Mouse (Mus musculus): ENCODE results near the gene Spp1. TPM values are rescaled to one million over a fixed set of nuclear protein-coding genes. Genes with fewer than 3 reads are reported as not detected.
A peak's percentile ranks its signal among the peaks of the same experiment; 100 is the strongest.
"Not testable (repeated sequence)": the region's sequence is repeated elsewhere in the genome, so short reads cannot be mapped to it uniquely, and the experiment has no call there.

Spp1 gene
- polyA plus RNA-seq, 1 experiment from 2014 or later: 6.1 TPM

DNA sequence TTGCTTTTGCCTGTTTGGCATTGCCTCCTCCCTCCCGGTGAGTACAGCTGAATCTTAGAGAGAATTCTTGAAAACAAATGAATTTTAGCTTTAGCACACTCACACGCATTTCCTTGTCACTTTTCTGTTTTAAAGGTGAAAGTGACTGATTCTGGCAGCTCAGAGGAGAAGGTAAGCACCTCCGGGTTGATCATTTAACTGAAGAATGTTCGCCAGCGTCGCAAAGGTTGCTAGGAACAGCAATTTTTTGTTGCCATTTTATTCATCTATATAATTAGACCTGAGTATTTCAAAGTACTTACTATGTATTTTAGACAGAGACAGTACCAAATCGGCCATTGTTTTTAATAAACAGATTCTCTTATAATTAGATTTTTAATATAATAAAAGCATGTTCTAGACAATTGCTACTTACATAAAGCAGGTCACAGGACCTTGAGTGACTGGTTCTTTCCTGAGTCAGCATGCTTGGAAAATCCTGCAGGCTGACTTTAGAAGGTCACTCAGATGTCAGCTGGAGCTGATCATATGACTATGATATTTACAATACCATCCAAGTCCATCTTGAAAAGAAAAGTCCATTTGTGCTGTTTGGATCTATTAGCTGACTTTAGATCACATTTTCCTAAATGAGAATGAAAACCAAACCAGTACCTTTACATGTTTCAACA, 1.6 kb downstream of the Spp1 start:
- no peak overlapping the region for H3K4me2 ChIP-seq
- H3K36me3 ChIP-seq: no peaks in the 10 kb centered on the region
- H3K27ac ChIP-seq: no peak overlapping the region
- ATAC-seq (ENCODE audit: insufficient number of reproducible peaks, insufficient read depth, low FRiP score, low TSS enrichment, low read depth): no peak
- no peaks in the 10 kb centered on the region for H3K9me3 ChIP-seq
- no peaks in the 10 kb centered on the region; the same call in 1 of the 2 replicates for H3K27me3 ChIP-seq
- WGBS: 88% methylated on average over 7 of the region's 7 CpGs
- no peak overlapping the region for H3K9ac ChIP-seq
- H3K4me3 ChIP-seq: no peak overlapping the region
- no peaks in the 10 kb centered on the region for H3K4me1 ChIP-seq

DNA sequence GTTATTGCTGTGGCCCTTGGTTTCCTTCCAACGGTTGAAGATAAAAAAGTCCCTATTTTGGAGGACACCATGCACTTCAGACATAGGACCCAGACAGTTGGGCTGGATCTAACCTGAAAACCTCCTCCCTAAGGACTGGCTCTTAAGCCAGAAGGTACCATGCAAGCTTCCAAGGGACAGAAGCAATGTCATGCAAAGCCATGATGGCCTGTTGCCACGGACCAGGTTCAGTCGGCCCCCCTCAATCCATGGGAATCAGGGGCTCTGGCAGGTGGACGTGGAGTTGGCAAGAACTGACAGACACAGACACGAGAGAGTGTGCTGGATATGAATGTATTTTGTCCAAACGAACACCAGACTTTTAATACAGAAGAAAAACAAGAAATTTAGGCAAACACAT, 7.5 kb downstream of the Spp1 start:
- no peak overlapping the region for H3K9ac ChIP-seq
- no peak overlapping the region for H3K4me2 ChIP-seq
- no peaks in the 10 kb centered on the region for H3K27me3 ChIP-seq
- no peaks in the 10 kb centered on the region for H3K36me3 ChIP-seq
- no peak overlapping the region for H3K27ac ChIP-seq
- no peak for ATAC-seq (ENCODE audit: insufficient number of reproducible peaks, insufficient read depth, low FRiP score, low TSS enrichment, low read depth)
- H3K4me3 ChIP-seq: no peak overlapping the region
- no peaks in the 10 kb centered on the region for H3K9me3 ChIP-seq
- 56% methylated on average over 6 of the region's 6 CpGs for WGBS
- no peaks in the 10 kb centered on the region for H3K4me1 ChIP-seq

DNA sequence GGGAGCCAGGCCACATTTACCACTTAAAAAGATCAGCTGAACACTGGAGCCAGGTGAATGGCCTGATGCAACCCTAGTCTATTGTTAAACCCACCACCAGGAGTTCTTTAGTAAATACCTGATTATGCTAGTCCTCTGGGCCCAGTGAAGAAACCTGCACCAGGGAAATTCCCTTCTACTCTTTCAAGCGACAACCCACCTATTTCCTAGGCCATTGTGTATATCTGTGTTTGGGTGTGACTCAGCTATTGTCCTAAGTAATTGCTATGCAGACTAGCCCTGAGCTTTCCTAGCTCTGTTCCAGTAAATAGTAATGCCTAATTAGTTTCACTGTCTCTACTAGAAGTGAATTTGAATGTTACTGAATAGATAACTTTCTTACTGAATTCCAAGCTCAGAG, 7.9 kb downstream of the Spp1 start:
- H3K4me2 ChIP-seq: no peak overlapping the region
- no peak for ATAC-seq (ENCODE audit: insufficient number of reproducible peaks, insufficient read depth, low FRiP score, low TSS enrichment, low read depth)
- H3K27me3 ChIP-seq: no peaks in the 10 kb centered on the region
- no peaks in the 10 kb centered on the region for H3K9me3 ChIP-seq
- no peaks in the 10 kb centered on the region for H3K36me3 ChIP-seq
- WGBS: 58% methylated on average over 1 of the region's 1 CpGs
- H3K4me1 ChIP-seq: no peaks in the 10 kb centered on the region
- H3K4me3 ChIP-seq: no peak overlapping the region
- H3K27ac ChIP-seq: no peak overlapping the region
- no peak overlapping the region for H3K9ac ChIP-seq

DNA sequence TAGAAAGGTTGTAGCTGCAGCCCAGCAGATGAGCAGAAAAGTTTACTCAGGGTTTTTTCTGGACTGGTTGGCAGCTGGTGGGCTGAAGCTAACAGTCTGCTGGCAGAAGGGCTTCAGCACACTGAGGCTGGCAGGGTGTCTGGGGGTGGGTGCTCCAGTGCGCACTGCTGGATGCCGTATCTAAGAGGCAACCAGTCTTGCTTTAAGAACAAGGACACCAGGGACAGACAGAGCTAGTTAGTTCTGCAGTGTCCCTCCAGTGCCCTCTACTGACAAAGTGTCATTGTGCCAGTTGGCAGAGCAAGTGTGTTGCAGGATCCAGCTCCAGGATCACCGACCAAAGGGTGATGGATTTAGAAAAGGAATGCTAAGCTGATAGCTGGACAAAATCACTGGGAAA, 11.2 kb downstream of the Spp1 start:
- Histone ChIP-seq H3K27ac (no peak overlapping the region), H3K4me3 (no peak overlapping the region), H3K9me3 (no peaks in the 10 kb centered on the region), H3K4me1 (0 out of 2 replicates have a peak, but pooled peaks cover 5% of the 10 kb centered on the region), H3K9ac (no peak overlapping the region), H3K4me2 (no peak overlapping the region), H3K27me3 (0 out of 2 replicates have a peak, but pooled peaks cover 4% of the 10 kb centered on the region), H3K36me3 (no peaks in the 10 kb centered on the region)
- 9% methylated on average over 3 of the region's 3 CpGs for WGBS
- peak; percentile 56; the same call in 1 of the 2 replicates for ATAC-seq (ENCODE audit: insufficient number of reproducible peaks, insufficient read depth, low FRiP score, low TSS enrichment, low read depth)

DNA sequence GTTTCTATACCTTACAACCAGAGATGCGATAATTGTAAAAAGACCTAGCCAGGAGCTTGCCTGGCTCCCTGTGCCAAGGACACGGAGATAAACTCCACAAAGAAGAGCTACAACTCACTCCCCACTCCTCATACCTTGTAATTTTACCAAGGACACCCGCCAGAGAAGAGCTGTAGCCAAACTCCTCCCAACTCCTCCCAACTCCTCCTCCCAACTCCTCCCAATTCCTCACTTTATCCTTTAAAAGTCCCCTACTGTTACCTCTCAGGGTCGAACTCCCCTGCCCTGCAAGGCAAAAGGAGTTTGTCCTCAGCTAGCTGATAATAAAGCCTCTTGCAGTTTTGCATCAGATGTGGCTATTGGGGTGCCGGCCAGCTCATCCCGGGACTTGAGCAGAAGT, 13.4 kb downstream of the Spp1 start:
- not testable (repeated sequence) for H3K9me3 ChIP-seq; H3K4me2 ChIP-seq; H3K9ac ChIP-seq; H3K27ac ChIP-seq; H3K4me3 ChIP-seq; ATAC-seq (ENCODE audit: insufficient number of reproducible peaks, insufficient read depth, low FRiP score, low TSS enrichment, low read depth); H3K4me1 ChIP-seq; H3K36me3 ChIP-seq; H3K27me3 ChIP-seq
- WGBS: 20% methylated on average over 6 of the region's 6 CpGs

DNA sequence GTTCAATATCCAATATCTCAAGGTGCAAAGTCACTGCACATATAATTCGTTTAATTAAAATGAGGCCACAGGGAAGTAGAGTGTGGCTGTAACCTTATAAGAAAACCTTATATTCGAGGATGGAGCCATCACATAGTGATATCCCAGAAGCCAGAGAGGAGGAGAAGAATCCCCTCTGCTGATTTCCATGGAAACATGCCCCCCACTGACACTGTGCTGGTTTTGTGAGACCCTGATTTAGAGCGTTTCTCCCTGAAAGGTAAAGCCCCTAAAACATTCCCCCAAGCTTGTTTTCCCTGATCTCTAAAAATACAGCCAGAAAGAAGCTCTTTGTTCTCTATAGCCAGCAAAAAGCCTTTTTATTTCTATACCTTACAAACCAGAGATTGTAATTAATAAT, 14.6 kb downstream of the Spp1 start:
- WGBS: 41% methylated on average over 3 of the region's 3 CpGs
- H3K9ac ChIP-seq: no peak overlapping the region
- H3K4me3 ChIP-seq: no peak overlapping the region
- no peak for ATAC-seq (ENCODE audit: insufficient number of reproducible peaks, insufficient read depth, low FRiP score, low TSS enrichment, low read depth)
- no peaks in the 10 kb centered on the region for H3K36me3 ChIP-seq
- H3K4me2 ChIP-seq: no peak overlapping the region
- H3K9me3 ChIP-seq: no peaks in the 10 kb centered on the region
- H3K27me3 ChIP-seq: 0 out of 2 replicates have a peak, but pooled peaks cover 4% of the 10 kb centered on the region
- H3K27ac ChIP-seq: no peak overlapping the region
- 0 out of 2 replicates have a peak, but pooled peaks cover 5% of the 10 kb centered on the region for H3K4me1 ChIP-seq

DNA sequence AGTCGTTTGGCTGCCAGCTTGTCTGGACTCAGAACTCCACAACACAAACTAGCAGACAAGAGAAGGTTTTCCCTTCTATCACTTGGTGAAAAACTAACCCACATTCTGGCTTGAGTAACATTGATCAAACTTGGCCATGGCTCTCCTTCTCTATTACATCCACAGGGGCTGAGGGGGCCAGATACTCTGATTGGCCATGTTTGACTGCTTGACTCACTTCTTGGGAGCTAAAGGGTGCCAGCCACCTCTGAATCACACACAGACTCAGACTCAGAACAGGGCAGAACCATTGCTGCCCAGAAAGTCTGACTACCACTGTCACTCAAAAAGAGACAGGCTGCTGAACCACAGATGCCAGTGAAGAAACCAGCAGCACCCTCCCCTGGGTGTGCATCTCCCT, 18.2 kb downstream of the Spp1 start:
- H3K9ac ChIP-seq: no peak overlapping the region
- WGBS: 71% methylated on average over 1 of the region's 1 CpGs
- no peak overlapping the region for H3K27ac ChIP-seq
- H3K9me3 ChIP-seq: peaks cover 7% of the 10 kb centered on the region; the same call in 1 of the 2 replicates
- 0 out of 2 replicates have a peak, but pooled peaks cover 4% of the 10 kb centered on the region for H3K27me3 ChIP-seq
- ATAC-seq (ENCODE audit: insufficient number of reproducible peaks, insufficient read depth, low FRiP score, low TSS enrichment, low read depth): no peak
- H3K4me2 ChIP-seq: no peak overlapping the region
- no peak overlapping the region for H3K4me3 ChIP-seq
- 0 out of 2 replicates have a peak, but pooled peaks cover 5% of the 10 kb centered on the region for H3K4me1 ChIP-seq
- H3K36me3 ChIP-seq: 0 out of 2 replicates have a peak, but pooled peaks cover 3% of the 10 kb centered on the region

DNA sequence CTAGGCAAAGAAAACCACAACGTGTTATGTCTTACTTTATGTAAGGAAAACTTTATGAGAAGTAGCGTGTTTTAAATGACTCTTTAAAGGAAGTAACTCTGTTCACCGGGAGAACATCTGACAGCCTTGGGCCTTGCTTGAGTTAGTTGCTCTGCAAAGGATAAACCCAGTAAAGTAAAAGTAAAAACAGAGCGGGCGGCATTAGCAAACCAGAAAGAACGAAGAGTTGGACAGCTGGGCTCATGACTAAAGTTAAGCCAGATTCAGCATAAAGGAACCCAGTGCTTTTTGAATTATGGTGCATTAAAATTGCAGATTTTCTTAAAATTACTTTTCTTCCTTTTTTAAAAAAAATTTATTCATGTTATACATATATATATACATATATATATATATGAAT, 19.6 kb downstream of the Spp1 start:
- H3K27ac ChIP-seq: no peak overlapping the region
- H3K9ac ChIP-seq: no peak overlapping the region
- no peak for ATAC-seq (ENCODE audit: insufficient number of reproducible peaks, insufficient read depth, low FRiP score, low TSS enrichment, low read depth)
- 72% methylated on average over 6 of the region's 6 CpGs for WGBS
- H3K4me3 ChIP-seq: no peak overlapping the region
- H3K4me1 ChIP-seq: peaks cover 15% of the 10 kb centered on the region
- H3K27me3 ChIP-seq: no peaks in the 10 kb centered on the region
- H3K9me3 ChIP-seq: peaks cover 7% of the 10 kb centered on the region; the same call in 1 of the 2 replicates
- H3K36me3 ChIP-seq: 0 out of 2 replicates have a peak, but pooled peaks cover 3% of the 10 kb centered on the region
- H3K4me2 ChIP-seq: no peak overlapping the region

DNA sequence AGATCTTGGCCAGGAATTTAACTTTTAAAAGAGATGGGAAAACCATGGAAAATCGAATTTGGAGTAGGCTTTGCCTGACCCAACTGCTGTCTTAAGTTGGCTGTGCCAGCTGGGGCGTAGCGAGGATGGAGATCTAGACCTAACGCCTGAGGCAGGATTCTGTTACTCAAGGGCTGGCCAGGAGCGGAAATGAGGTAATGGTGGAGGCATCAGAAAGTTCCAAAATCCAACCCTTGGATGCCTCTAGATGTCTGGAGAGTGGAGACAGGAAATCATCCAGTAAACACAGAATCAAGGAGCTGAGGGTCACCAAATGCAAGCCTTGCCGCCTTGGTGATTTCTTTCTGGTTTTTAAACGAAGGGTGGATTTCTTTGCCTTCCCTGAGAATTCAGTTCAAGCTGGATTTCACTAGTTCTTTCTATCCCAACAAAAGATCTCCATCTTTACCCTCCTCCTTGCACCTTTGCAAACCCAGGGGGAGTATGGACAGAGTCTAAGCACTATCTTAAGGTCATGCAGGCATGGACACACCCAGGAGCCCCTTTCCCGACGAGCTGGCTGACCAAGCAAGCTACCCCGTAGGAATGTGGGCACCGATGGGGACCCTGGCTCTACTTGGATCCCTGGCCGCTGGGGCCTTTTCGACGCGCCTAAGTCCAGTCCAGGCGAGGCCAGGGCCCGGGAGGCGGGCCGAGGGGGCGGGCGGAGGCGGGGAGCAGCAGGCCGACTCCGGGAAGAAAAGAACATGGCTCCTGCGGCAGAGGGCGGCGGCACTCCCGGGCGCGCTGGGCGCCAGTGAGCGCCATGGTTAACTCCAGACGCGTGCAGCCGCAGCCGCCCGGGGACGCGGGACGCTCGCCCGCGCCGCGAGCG, 24.2 kb downstream of the Spp1 start, which contains the start of gene Pkd2:
Gene Pkd2, plus strand, starts transcription at position 619 of the 874 bp plus-strand sequence.
- ATAC-seq (ENCODE audit: insufficient number of reproducible peaks, insufficient read depth, low FRiP score, low TSS enrichment, low read depth): peak; percentile 88
- 9% methylated on average over 46 of the region's 46 CpGs for WGBS
- peaks cover 15% of the 10 kb centered on the region for H3K36me3 ChIP-seq

DNA sequence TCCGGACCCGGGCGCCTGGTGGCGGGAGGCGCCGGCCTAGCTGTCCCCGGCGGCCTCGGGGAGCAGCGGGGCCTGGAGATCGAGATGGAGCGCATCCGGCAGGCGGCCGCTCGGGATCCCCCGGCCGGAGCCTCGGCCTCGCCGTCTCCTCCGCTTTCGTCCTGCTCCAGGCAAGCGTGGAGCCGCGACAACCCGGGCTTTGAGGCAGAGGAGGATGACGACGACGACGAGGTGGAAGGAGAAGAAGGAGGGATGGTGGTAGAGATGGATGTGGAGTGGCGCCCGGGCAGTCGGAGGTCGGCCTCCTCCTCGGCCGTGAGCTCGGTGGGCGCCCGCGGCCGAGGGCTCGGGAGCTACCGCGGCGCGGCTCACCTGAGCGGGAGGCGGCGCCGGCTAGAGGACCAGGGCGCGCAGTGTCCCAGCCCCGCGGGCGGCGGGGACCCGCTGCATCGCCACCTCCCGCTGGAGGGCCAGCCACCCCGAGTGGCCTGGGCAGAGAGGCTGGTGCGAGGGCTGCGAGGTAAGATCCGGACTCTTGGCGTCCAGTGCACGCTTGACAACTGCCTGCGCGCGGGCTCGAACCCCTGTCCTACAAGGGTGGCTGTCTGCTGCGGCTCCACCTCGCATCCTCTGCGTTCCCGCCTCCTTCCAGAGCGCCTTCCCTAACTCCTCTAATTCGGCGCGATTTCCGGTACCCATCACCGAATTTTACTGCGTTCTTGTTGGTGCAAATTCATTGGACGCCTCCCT, 25.0 kb downstream of the Spp1 start:
- Histone ChIP-seq H3K27me3 (no peaks in the 10 kb centered on the region), H3K9me3 (peaks cover 7% of the 10 kb centered on the region; the same call in 1 of the 2 replicates), H3K36me3 (peaks cover 22% of the 10 kb centered on the region), H3K4me1 (peaks cover 15% of the 10 kb centered on the region), H3K9ac (peak overlapping the region; percentile 98), H3K4me2 (peak overlapping the region; percentile 79), H3K27ac (peak overlapping the region; percentile 95), H3K4me3 (peak overlapping the region; percentile 71)
- ATAC-seq (ENCODE audit: insufficient number of reproducible peaks, insufficient read depth, low FRiP score, low TSS enrichment, low read depth): peak; percentile 67
- WGBS: under 1% methylated on average over 74 of the region's 82 CpGs

More for the DNA sequence above, 24.2 kb downstream of the Spp1 start, which contains the start of gene Pkd2:
- H3K27ac ChIP-seq: peak within 1 kb of the TSS; percentile 95
- no peaks in the 10 kb centered on the region for H3K27me3 ChIP-seq
- peak within 1 kb of the TSS; percentile 79 for H3K4me2 ChIP-seq
- H3K4me3 ChIP-seq: peak within 1 kb of the TSS; percentile 71
- peaks cover 7% of the 10 kb centered on the region; the same call in 1 of the 2 replicates for H3K9me3 ChIP-seq
- peaks cover 15% of the 10 kb centered on the region for H3K4me1 ChIP-seq
- H3K9ac ChIP-seq: peak within 1 kb of the TSS; percentile 98

DNA sequence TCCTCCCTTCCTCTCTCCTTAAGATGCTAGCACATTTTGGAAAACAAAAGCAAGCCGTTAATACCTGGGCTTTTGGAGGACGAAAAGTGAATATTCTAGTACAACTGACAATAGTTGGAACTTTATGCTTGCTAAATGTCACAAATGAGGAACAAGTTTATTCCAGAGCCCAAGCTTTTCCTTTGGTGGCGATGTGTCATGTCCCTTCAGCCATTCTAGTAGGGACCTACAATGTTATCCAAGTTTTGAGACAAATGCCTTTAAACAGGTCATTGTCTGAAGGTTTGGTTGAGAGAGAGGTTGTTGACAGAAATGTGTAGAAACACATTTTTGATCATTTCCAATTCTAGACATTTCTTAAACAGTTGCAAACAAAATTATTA, 25.5 kb downstream of the Spp1 start:
- H3K27ac ChIP-seq: peak overlapping the region; percentile 95; the same call in 1 of the 2 replicates
- H3K9me3 ChIP-seq: peaks cover 7% of the 10 kb centered on the region; the same call in 1 of the 2 replicates
- peak overlapping the region; percentile 71 for H3K4me3 ChIP-seq
- peak overlapping the region; percentile 98 for H3K9ac ChIP-seq
- peaks cover 26% of the 10 kb centered on the region for H3K36me3 ChIP-seq
- no peak for ATAC-seq (ENCODE audit: insufficient number of reproducible peaks, insufficient read depth, low FRiP score, low TSS enrichment, low read depth)
- H3K27me3 ChIP-seq: no peaks in the 10 kb centered on the region
- WGBS: 32% methylated on average over 3 of the region's 3 CpGs
- peaks cover 15% of the 10 kb centered on the region for H3K4me1 ChIP-seq
- peak overlapping the region; percentile 79 for H3K4me2 ChIP-seq

Data from embryonic facial prominence, embryonic 13.5 days (tissue).